Mouse (Mus musculus): ENCODE measurements around the gene Kit.

Gene Kit

DNA sequence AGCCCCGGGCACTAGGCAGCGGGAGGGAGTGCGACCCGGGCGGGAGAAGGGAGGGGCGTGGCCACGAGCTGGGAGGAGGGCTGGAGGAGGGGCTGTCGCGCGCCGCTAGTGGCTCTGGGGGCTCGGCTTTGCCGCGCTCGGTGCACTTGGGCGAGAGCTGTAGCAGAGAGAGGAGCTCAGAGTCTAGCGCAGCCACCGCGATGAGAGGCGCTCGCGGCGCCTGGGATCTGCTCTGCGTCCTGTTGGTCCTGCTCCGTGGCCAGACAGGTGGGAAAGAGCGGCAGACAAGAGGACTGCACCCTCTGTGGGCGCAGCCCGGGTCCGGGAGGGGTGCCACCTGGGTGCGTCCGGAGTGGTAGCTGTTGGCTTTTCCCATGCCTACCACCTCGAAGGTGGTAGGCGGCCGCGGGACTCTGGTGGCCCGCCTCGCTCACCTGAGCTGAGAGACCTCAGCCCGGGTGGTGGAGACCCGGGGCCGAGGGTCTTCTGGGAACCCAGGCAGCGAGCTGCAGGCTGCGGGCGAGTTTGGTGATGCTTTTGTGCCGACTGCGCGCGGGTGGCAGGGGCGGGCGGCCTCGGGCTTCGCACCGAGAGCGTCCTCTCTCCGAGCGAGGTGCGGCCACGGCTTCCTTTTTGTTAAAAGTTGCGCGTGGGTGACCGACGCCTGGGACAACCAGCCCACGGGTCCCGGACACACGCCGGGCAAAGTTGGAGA, at the start of gene Kit:
Gene Kit, plus strand, starts transcription at position 65 of the 715 bp plus-strand sequence.
- DNase-seq, result peak; percentile 28

DNA sequence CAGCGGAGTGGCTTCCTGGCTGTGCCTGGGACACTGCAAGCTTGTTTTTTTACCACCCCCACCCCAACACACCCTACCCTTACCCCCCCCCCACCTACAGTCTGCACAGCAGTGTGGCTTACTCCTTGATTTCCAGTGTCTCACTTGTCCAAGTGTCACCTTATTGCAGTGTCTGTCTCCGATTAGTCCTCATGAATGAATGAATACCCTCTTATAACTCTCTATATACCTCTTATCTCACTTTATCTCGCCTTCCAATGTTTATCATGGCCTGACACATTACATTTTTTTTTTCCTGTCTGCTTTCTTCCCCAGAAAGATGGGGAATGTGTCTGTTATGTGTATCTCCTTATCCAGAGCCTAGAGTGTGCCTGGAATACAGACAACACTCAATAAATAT, 38.6 kb upstream of the Kit start:
- no peak for DNase-seq

DNA sequence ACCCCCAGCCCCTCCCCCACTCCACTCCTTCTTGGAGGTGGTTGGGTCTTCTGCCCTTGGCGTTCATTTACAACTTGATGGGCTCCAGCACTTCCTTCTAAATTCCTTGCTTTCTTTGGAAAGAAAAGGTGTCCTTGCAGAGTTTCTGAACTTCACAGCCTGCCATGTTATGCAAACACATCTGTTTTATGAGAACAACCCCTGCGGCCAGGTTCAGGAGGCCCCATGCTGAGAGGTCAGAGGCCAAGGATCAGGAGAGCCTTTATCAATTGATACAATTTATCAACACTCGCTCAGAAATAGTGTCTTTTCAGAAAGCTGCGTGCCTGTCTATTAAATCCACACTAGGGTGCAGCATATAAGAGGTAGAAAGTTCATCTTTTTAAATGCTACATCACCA, 37.0 kb upstream of the Kit start:
- no peak for DNase-seq

DNA sequence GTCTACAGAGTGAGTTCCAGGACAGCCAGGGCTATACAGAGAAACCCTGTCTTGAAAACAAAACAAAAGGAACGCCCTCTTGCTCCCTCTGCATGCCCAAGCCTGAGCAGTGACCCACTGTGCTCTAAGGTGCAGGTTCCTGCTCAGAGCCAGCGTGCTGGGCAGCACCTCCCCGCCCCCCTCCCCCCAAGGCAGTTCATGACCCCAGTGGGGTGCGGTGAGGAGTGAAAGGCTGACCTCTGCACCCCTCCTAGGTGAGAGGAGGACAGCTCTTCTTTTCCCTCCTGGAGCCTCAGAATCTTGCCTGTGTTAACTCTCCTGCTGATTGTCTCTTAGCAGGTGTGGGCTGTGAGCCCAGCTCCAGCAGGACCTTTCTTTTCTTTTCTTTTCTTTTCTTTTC, 36.3 kb upstream of the Kit start:
- no peak for DNase-seq

DNA sequence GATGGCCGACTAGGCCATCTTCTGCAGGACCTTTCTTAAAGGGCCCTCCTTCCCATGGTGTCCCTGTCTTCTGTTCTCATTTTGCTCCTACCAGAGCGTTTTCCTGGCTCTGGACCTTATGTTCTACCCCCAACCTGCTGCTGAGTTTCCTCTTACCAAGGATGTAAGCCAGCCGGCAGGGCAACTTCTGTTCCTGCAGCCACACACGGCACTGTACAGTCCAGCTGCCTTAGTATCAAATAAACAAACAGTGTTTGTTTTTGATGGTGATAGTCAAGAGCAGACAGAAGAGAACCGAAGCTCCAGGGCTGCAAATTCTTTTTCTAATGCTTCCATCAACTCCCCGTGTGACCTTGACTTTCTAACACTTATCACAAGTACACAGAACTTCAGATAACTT, 35.6 kb upstream of the Kit start:
- DNase-seq, result no peak

DNA sequence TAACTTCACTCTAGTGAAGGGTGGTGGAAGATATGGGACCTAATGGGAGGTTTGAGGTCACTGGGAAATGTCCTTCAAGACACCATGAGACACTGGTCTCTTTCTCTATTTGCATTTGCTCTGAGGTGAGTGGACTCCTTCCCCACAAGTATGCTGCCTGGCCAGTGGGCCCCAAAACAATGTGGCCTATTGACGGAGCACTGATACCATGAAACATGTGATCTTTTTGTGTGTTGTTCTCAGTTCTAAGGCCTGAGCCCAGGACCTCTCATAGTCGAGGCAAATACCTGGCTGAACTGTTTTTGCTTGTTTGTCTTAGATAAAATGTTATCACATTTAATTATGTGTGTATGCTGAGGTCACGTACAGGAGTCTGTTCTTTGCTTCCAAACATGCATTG, 31.0 kb upstream of the Kit start:
- DNase-seq, result no peak

DNA sequence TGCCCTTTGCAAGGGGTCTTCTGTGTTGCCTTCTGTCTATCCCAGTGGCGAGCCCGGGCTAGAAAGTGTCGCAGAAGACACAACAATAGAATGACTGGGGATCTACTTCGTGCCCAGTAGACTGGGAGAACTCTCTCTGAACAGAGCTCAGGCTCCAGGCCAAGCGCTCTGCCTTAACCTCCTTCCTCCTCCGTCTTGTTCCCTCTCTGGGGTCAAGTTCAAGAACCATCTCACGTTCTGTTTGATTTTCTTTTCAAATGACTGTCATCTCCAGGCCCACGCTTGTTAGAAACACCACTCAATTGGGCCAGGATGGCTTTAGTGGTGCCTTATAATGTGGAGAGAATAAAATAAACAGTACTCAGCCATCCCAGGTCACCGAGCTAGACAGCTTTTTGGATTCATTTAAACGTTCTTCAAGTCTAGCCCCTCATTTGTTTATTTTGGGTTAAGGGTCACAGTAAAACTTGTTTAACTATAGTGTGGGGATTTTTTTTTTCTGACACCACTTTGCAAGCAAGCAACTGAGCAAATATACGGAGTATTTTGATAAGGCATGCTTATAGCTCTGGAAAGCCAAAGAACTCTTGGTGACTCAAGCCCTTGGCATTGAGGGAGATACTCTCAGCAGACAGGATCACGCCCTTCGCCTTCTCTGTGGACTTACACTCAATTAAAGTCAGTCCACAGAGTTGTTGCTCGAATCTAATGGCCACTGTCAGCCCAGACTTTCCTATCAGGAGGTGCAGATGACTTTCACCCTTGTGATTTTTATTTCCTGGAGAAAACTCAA, 30.0 kb upstream of the Kit start:
- DNase-seq, result no peak

DNA sequence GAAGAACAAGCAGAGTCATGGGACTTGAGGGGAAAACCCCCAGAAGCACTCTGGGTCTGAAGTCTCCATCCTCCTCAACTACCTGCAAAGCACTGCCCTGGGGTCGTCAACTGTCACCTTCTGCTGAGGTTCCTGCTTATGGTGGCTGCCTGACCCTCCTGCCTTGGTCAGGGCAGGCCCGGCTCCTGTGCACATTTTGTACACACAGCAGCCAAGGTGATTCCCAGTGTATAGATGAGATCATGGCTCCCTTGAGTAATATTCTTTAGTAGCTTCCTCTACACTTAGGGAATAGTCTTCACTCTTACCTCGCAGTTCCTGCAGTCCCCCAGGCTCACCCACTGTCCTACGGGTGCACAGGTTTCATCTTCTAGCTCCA, 29.5 kb upstream of the Kit start:
- no peak for DNase-seq

DNA sequence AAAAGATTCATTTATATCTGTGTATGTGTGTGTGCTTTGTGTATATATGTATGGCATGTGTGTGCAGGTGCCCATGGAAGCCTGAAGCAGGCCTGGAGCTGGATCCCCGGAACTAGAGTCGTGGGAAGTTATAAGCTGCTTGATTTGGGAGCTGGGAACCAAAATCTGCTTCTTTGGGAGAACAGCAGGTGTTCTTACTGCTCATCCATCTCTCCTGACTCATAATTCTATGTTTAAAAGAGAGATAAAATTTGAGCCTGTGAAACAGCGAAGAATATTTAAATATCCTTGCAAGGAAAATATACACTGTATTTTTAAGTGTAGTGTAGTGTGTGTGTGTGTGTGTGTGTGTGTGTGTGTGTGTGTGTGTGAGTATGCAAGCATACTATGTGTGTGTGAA, 21.7 kb upstream of the Kit start:
- no peak for DNase-seq

DNA sequence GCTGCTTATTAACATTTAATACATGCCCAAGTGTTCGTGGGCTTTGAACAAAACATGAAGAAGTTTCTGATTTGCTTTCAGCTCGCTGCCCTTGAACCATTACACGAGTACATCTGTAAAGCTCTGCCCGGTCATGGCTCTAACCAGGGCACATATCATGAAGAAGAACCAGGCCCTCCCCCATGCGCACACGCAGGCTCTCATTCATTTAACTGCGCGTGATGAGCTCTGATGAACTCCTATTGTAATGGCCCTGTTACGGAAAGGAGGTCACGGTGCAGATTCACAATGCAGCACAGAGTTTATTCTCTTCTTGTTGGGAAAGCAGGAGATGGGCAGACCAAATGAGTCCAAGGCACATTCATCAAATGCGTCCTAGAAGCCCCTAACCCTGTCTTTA, 17.1 kb upstream of the Kit start:
- no peak for DNase-seq

DNA sequence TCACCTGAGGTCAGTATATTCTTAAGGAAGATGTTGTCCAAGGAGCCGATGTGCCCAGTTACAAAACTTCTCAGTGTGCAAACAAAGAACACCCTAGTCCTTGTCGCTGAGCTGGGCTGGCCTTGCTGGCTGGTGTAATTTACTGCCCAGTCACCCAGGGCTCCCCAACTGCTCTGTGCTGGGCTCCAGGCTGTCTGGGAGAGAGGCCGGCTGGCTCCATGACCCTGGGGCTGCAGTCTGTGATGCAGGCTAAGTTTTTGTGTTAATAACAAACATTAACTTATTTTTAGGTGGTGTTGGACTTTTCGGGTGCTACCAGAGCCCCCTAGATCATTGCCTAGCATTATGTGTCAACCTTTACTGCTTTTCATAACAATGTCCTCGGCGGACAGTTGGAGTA, 15.4 kb upstream of the Kit start:
- DNase-seq, result no peak

DNA sequence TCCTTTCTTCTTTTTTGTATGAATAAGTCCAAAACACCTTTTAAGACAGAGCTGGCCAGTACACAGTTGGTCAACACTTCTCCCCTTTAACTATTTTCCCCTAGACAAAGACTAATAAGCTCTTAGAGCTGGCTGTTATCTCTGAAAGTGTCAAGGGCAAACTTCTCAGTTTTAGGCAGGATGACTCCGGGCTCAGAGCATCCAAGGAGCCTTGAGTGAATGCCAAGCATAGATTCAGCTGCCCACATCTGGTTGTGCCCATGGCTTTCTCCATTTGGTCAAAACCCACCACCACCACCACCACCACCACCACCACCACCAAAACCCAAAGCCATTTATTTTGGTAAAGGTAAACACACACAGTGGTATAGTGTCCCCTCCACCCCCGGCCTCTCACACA, 13.5 kb upstream of the Kit start:
- no peak for DNase-seq

DNA sequence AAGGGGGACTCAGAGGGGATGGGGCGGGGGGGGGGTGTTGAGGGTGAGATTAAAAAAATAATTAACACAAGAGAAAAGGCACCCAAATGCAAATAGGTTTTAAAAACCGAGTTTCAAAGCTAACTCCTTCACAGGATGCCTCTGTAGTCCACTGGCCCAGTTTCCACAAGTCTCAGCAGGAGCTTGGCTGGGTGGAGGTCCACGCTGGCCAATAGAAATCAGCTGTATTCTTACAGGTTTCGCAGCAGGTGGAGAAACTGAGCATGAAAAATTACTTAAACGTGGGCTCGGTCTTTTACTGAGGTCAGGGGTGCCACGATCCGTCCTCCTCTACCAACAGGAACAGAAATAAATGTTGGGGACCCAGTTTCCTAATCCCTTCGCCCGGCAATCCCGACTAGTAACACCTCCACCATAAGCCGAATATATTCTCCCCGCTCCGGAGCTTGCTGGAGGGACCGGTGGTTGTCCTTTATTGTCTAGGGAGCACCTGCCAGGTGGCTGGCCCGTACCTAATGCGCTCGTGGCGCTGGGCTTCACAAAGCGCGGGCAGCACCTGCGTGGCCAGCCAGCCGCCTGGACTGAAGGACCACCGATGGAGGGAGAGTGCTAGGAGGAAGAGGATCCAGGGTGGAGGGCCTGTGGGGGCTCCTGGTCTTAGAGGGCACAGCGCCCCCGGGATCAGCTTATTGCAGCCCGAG, 415 bp upstream of the Kit start:
- no peak for DNase-seq

DNA sequence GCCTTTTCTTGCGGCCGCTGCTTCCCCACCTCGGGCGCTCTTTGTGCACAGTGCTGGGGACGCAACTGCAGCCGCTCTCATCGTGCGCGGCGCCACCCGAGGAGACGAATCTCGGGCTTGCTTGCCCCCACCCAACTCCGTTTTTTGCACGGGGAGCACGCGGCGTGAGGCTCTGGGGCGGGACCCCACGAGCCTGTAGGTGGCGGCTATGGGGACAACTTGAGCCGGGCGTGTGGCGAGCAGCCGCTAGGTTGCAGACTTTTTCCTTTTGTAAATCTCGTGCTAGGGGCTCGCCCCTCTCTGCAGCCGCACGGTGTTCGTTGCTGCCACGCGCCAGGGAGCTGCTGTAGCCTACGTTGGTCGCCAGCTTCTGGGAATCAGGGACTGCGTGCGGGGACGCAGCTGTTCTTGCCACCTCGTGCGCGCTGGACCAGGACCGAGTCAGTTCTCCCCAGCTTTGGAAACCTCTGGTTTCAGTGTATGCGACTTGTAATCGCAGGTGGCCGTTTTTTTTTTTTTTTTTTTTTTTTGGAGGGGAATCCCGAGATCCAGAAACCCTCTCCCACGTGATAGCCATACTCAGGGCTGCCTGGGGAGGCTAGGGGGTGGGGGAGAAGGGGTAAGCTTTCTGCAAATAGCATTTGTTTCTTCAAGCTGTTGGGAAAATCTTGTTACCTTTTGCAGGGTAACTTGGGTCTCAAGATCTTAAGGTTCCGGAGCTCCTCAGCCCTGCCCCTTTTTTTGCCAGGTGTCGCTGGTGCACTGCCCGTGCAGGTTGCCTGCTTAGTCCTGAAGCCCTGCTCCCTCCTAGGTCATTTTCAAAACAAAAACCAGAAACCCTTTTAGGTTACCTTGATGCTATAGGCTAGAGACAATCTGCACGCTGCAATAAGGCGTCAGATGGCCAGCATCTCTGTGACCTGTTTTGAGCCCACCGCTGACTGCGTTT, 1.1 kb downstream of the Kit start:
- peak; percentile 12 for DNase-seq

DNA sequence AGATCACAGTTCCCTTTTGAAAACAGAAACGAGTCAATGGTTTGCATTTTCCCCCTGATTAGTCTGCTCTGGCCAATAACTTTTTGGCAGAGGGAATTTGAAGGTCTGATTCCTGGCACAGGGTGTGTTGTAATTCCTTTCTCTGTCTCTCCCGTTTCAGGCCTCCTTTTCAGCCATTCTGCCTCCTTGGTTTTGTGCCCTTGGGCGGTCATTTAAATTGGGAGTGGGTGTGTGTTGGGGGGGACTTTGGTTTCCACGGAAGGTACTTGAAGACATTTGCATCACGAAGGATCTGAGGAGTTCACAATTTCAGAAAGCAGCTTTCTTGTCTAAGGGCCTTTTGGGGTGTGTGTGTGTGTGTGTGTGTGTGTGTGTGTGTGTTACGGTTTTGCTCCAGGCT, 2.0 kb downstream of the Kit start:
- no peak for DNase-seq

DNA sequence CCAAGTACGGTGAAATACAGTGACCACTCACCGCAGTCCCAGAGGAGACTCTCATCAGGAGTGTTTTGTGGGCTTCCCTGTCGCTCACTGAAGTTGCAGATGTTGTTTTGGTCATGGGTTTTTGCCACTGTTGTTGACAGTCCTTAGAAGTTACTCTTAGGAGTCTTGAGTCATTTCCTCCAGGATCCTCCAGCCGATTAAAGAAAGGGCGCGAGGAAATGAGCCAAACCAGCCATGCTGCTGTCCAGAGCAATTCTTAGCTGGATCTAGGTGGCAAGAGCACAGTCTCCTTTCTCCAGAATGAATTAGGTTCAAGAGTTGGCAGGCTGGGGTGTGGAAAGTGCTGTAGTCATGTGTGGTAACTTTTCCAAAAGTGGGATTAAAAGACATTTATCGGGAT, 3.4 kb downstream of the Kit start:
- no peak for DNase-seq

DNA sequence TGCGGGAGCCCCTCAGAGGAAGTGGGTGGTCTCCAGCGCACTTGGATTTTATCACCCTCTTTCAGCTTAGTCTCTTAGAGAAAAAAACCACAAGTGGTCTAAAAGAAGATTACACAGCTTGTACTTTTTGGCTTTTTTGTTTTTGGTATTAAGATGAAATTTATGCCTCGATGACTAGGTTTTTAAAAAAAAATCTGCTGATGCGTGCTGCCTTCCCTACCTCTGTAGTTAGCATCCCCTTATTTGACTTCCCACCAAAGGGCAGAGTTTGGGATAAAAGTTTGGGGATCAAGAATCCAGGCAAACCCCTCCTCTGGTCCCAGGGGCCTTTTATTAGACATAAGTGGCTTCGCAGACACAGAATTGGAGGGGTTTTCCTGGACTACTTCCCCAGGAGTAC, 4.5 kb downstream of the Kit start:
- no peak for DNase-seq

DNA sequence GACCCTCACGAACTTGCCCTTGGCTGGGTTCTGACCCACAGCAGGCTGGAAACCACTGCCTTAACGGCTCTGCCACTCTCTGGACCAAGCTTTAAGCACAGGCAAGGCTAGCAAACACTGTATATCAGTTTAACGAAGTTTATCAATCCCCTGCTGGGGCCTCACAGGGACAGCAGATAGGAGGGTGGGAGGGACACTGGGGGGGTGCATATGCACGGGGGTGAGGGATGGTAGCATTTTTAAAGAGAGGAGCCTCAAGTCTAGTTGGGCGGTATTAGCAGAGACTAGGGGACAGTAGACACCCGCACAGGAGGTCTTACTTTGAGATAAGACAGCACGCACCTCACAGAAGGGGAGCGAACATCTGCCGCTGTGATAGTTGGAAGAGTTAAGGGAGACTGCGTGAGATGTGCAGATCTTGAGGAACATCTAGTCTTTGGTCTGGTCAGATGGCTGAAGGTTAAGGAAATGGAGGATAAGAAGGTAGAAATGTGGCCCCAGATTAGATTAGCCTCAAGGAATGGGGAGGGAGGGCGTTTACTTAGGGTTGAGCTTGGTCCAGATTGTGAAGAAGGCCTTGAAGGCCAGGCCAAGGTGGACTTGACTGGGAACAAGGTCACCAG, 5.0 kb downstream of the Kit start:
- peak; percentile 30 for DNase-seq

DNA sequence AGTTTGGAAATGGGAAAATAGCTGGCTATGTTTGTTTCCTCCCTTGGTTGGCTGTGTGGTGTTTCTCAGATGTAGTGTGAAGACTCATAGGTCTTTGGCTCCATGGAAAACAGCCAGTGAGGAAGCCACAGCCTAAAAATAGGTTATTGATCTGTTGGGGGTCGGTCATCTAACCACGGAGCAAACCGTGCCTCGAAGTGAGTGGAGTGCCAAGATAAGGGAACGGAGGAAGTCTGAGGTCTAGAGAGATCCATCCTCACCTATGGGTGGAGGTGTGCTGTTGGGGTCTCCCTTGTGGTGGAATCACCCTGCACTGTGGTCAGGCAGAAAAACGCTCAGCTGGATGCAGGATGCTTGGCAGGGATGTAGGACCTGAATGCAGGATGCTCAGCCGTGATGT, 7.2 kb downstream of the Kit start:
- no peak for DNase-seq

DNA sequence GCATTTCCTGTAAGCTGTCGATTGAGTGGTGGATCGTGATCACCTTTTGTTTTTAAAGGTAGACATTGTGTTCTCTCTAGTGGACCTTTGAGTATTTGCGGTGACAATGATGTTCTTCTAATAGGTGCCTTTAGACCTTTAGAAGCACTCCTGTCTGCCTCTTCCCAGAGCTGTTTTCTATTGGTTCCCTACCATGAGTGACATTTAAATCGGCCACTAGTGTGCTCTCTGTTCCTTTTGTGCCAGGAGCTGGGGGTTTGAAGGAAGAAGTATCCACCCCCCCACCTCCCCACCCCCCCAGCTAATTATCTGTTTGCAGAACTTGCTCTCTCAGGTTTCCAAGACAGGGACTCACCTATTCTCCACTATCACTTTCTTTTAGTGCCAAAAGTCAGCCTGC, 13.1 kb downstream of the Kit start:
- DNase-seq, result no peak

DNA sequence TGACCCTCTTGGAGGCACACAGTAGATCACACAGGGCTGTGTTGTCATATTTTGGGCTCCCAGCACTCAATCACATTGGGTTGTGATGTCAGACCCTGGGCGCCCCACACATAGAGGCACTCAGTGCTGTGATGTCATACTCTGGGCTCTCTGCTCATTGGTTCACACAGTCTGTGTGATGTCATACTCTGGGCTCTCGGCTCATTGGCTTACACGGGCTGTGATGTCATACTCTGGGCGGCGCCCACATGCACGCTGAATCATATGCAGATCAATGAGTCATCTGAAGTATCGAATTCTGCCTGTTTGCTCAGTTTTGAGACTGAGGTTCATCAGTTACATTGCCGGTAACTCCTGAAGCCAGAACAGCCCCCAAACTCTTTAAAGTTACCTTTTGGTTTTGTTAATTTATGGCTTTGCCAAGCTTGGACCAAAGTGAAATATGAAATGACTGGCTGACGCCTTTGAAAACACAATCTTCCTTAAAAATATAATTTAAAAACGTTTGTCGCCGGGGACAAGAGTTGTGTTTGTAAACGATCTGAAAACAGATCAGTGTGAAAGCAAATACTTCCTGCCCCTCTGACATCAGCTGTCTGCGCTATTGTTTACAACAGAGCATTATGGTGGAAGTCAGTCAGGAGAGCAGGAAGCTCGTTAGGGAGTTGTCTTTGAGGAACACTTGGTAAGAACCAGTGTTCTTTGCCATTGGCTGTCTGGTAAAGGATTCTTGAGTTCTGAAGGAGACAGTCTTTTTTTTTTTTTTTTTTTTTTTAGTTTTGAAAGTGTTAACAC, 15.0 kb downstream of the Kit start:
- no peak for DNase-seq

DNA sequence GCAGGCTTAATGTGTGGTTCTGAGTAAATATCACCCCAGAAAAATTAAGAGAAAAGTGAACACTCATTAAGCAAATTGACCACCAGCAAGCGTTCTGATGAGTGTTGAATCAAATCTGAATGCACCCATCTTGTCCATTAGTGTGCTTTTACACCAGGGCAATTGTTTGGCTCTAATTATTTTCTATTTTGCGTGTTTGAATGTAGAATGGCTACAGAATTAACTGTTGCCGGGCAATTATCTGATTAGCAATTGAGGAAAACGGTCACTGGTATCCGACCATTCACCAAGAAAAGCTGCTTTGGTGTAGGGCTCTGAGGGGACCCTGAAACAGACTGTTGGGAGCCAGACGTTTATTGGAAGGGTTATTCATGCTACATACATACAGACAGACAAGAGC, 16.2 kb downstream of the Kit start:
- no peak for DNase-seq
